Mouse (Mus musculus) myocyte (in vitro differentiated cells): ENCODE results near the gene Bckdha.

Experiments
- CEBPB ChIP-seq: IDR thresholded peaks from 2 replicates; pipeline ENCODE4 v1.6.1; 2011; ENCODE audit warnings: mild to moderate bottlenecking, moderate library complexity; ENCODE audit not compliant: poor library complexity, insufficient read depth, severe bottlenecking
- MAX ChIP-seq: IDR thresholded peaks from one replicate; pipeline ENCODE4 v1.6.1; 2011; ENCODE audit warnings: low read depth, mild to moderate bottlenecking, control low read depth
- MYOD1 ChIP-seq, 3 experiments: IDR thresholded peaks; one replicate each; pipeline ENCODE4 v1.6.1; 2011; ENCODE audit warnings: control low read depth in 2 of 3, low read depth in 2 of 3, mild to moderate bottlenecking in 2 of 3, moderate library complexity in 1 of 3; ENCODE audit not compliant: insufficient read length in 2 of 3, control insufficient read depth in 1 of 3
- POLR2A ChIP-seq: IDR thresholded peaks from one replicate; pipeline ENCODE4 v1.6.1; 2011; ENCODE audit warnings: low read depth, mild to moderate bottlenecking, control low read depth, moderate library complexity; ENCODE audit not compliant: insufficient read length
- POLR2AphosphoS2 ChIP-seq: IDR thresholded peaks from one replicate; pipeline ENCODE4 v1.6.1; 2011; ENCODE audit warnings: low read depth, control low read depth; ENCODE audit not compliant: insufficient read length
- TCF12 ChIP-seq: IDR thresholded peaks from one replicate; pipeline ENCODE4 v1.6.1; 2011; ENCODE audit warnings: mild to moderate bottlenecking, control low read depth; ENCODE audit not compliant: poor library complexity, insufficient read depth, severe bottlenecking
- USF1 ChIP-seq: IDR thresholded peaks from one replicate; pipeline ENCODE4 v1.6.1; 2011; ENCODE audit warnings: low read depth, mild to moderate bottlenecking, control low read depth, moderate library complexity

DNA sequence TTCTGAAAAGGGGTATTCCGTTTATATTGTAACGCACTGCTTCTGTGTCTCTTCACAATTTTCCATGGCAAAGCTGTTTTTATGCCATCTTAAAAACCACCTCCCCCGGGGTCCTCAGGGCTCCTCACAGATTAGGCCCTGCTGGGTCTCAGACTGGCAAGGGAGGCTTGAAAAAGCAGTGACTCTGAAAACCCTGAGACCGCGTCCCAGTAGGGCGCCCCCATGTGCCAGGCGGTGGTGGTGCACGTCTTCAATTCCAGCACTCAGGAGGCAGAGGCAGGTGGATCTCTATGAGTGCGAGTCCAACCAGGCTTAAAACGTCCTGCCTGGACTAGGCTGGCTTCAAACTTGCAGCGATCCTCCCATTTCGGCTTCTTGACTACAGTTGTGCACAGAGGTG lies 42.0 kb upstream of the Bckdha start:
- TF ChIP-seq USF1: no peak
- TF ChIP-seq POLR2AphosphoS2: no peak
- TF ChIP-seq MYOD1 (IDR thresholded peaks at IDR 0.05; ENCODE audit: control insufficient read depth in 1 of 3, insufficient read length in 2 of 3, low read depth in 2 of 3): no peak
- TF ChIP-seq MAX: no peak
- TF ChIP-seq CEBPB: no peak
- no peak for TF ChIP-seq TCF12
- no peak for TF ChIP-seq POLR2A
